Mouse (Mus musculus) embryonic facial prominence, embryonic 14.5 days (tissue): Measurements from ENCODE around the gene Klhl26. TPM values are rescaled to one million over a fixed set of nuclear protein-coding genes. Genes with fewer than 3 reads are reported as not detected.

ENCODE experiments used
- ATAC-seq: fragments of 200-750 bp; cut with Nextera tagmentation; 2 replicates; pipeline ENCODE4 v1.8.0; 2017; ENCODE audit warnings: low read depth, moderate number of reproducible peaks, moderate TSS enrichment
- DNase-seq: peaks from one replicate; pipeline ENCODE4 v3.0.0-alpha.2; 2015; ENCODE audit warnings: low spot score
- H3K27ac ChIP-seq: fragments of 300-500 bp; sonication (generic); replicated peaks from 2 replicates; pipeline ENCODE4 v1.5.1; 2014; ENCODE audit warnings: low read depth, mild to moderate bottlenecking, low read length, moderate library complexity
- H3K27me3 ChIP-seq: fragments of 300-500 bp; sonication (generic); replicated peaks from 2 replicates; pipeline ENCODE4 v1.6.1; 2014; ENCODE audit warnings: low read length; ENCODE audit not compliant: control insufficient read depth, insufficient read depth
- H3K36me3 ChIP-seq: fragments of 300-500 bp; sonication (generic); 2 replicates; pipeline ENCODE4 v1.6.1; 2014; ENCODE audit warnings: low read length, mixed read lengths; ENCODE audit not compliant: control insufficient read depth, insufficient read depth
- H3K4me1 ChIP-seq: fragments of 300-500 bp; sonication (generic); 2 replicates; pipeline ENCODE4 v1.6.1; 2014; ENCODE audit warnings: antibody characterized with exemption, low read length; ENCODE audit not compliant: control insufficient read depth, insufficient read depth
- H3K4me2 ChIP-seq: fragments of 300-500 bp; sonication (generic); 2 replicates; pipeline ENCODE4 v1.6.1; 2014; ENCODE audit warnings: low read depth, mild to moderate bottlenecking, low read length, moderate library complexity, mixed read lengths
- H3K4me3 ChIP-seq: fragments of 300-500 bp; sonication (generic); 2 replicates; pipeline ENCODE4 v1.5.1; 2014; ENCODE audit warnings: low read depth, mild to moderate bottlenecking, low read length
- H3K9ac ChIP-seq: fragments of 300-500 bp; sonication (generic); 2 replicates; pipeline ENCODE4 v1.6.1; 2014; ENCODE audit warnings: low read depth, mild to moderate bottlenecking, low read length, moderate library complexity, mixed read lengths
- H3K9me3 ChIP-seq: fragments of 300-500 bp; sonication (generic); 2 replicates; pipeline ENCODE4 v1.6.1; 2016; ENCODE audit warnings: low read length; ENCODE audit not compliant: control insufficient read depth
- WGBS: fragments of 180-500 bp; shearing (Covaris S2); extraction: QIAGEN DNeasy Blood & Tissue Kit; methylation state at CpG from one replicate; pipeline ENCODE4 v1.1.7; 2014; 5-methylcytosine and 5-hydroxymethylcytosine counted together
- polyA plus RNA-seq: library from polyadenylated mRNA; unstranded; fragments of >200 nt; fragmentation: Nextera tagmentation; extraction: Ambion mirVana; gene quantifications from 2 replicates; pipeline ENCODE4 v1.2.1, GENCODE M21; 2014

The Klhl26 gene
- polyA plus RNA-seq, 1 experiment from 2014 or later = 18.7 TPM

DNA sequence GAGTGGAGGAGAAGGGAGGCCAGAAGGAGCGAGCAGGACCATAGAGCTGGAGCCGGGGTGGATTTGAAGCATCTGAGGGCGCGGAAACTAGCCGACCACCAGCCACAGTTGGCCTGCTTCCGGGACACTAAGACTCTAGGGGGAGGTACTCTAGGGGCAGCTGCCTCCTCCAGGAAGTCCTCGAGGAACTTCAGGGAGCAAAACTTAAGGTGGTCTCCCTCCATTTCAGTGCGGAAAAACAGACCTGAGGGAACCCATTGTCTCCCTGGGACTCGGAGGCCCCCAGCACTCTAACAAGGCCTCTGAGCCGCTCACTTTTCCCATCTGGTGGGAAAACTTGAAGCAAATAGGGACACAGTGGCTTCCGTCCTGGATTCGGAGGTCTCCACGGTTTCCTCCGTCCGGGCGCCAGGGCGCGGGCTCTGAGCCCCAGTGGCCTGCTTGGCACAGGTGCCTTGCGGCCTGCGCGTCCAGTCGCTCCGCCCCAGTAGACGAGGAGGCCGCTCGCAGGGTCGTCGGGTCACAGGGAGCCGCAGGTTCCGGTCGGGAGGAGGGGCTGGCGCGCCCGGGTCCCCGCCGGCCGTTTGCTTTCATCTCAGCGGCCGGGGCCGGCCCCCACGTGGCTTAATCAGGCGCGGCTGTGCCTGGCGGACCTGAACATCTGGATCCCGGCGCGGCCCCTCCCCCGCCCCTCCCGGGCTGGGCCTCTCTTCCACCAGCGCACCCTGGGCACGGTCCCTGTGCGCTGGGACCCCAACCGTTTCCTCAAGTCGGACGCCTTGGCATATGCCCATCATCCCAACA, 11.4 kb upstream of the Klhl26 start:
- Histone ChIP-seq H3K9me3 (no peaks in the 10 kb centered on the region), H3K4me1 (peaks cover 50% of the 10 kb centered on the region), H3K9ac (0 out of 2 replicates have a peak overlapping the region, but pooled peaks have one; percentile 31), H3K27ac (no peak overlapping the region; the same call in 1 of the 2 replicates), H3K4me3 (peak overlapping the region; percentile 33), H3K27me3 (peaks cover 75% of the 10 kb centered on the region), H3K4me2 (peak overlapping the region; percentile 69), H3K36me3 (no peaks in the 10 kb centered on the region)
- ATAC-seq (no peak), DNase-seq (no peak)
- 5% methylated on average over 41 of the region's 55 CpGs for WGBS

DNA sequence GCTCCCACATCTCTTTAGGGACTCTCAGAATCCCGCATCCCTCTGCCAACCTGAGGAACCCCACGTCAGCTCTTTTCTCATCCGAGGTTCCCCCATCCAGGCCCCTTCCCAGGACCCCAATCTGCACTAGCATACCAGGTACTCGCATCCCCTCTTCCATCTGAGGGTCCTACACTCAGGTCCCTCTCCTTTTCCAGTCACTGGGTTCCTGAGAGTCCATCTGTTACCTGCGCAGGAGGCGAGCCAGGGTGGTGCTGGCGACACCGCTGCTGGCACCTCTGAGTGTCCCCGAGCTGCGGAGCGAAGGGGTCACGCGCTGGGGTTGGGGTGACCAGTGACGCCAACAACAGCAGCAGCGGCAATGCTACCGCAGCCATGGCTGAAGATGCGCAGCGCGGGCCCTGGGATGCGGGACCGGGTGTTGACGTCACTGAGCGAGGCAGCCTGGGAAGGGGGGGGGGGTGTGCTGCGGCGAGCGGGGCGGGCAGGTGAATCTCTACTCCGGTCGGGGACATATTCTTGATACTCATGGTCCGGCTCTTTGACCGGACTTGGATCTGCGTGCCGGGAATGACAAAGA, 10.3 kb upstream of the Klhl26 start, which contains the start of gene Tmem59l:
Gene Tmem59l (minus strand): TSS at position 418 of the 580 bp plus-strand sequence.
- H3K36me3 ChIP-seq = no peaks in the 10 kb centered on the region
- no peak for ATAC-seq
- no peak for DNase-seq
- no peaks in the 10 kb centered on the region for H3K9me3 ChIP-seq
- no peak within 1 kb of the TSS; the same call in 1 of the 2 replicates for H3K27ac ChIP-seq
- H3K4me2 ChIP-seq = peak within 1 kb of the TSS; percentile 69
- peaks cover 44% of the 10 kb centered on the region for H3K4me1 ChIP-seq
- H3K27me3 ChIP-seq = peaks cover 64% of the 10 kb centered on the region
- WGBS = 5% methylated on average over 31 of the region's 33 CpGs
- H3K9ac ChIP-seq = peak within 1 kb of the TSS; percentile 60
- H3K4me3 ChIP-seq = peak within 1 kb of the TSS; percentile 33

DNA sequence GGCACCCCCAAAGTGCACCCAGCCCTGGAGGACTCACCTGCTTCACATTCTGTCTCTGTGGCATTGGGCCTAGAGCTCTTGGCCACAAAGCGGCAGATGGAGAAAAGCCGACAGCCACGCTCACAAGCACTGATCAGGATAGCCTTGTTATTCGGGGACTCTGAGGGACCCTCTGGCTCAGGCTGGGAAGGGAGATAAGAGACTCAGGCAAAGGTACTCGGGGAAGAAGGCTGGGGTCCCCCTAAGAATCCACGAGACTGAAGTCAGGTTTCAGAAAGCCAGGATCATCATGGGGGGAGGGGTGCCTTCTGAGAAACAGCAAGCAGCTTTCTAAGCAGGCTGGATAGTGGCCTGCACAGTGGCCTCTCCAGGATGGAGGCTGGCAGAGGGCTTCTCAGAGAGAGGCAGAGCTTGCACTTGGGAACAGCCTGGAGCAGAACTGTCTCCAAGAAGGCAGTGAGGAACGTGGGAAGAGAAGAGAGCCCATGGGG, 9.5 kb upstream of the Klhl26 start:
- 0 out of 2 replicates have a peak overlapping the region, but pooled peaks have one; percentile 55 for H3K4me2 ChIP-seq
- WGBS = 44% methylated on average over 7 of the region's 7 CpGs
- peaks cover 56% of the 10 kb centered on the region for H3K27me3 ChIP-seq
- no peak overlapping the region for H3K4me3 ChIP-seq
- peaks cover 37% of the 10 kb centered on the region for H3K4me1 ChIP-seq
- no peak overlapping the region for H3K27ac ChIP-seq
- DNase-seq = no peak
- ATAC-seq = no peak
- H3K36me3 ChIP-seq = no peaks in the 10 kb centered on the region
- H3K9ac ChIP-seq = 0 out of 2 replicates have a peak overlapping the region, but pooled peaks have one; percentile 60
- H3K9me3 ChIP-seq = no peaks in the 10 kb centered on the region

DNA sequence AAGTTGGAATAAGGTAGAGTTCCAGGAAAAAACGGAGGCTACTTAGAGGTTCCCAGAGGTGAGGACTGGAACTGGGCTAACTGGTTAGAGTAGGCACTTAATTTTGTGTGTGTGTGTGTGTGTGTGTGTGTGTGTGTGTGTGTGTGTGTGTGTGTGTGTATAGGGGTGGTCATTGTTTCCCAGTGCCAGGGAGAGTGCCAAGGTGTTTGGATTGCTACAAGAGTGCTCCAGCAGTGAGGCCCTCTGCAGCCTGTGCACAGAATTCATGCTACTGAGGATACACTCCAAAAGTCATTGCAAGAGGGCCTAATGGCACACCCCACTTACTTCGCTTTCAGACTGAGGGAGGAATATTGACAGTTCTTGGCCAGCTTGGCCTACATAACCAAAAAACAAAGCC, 6.2 kb upstream of the Klhl26 start:
- Histone ChIP-seq H3K27me3 (peaks cover 23% of the 10 kb centered on the region), H3K36me3 (no peaks in the 10 kb centered on the region), H3K4me3 (no peak overlapping the region), H3K9ac (no peak overlapping the region), H3K4me2 (no peak overlapping the region), H3K9me3 (no peaks in the 10 kb centered on the region), H3K27ac (no peak overlapping the region), H3K4me1 (peaks cover 7% of the 10 kb centered on the region; the same call in 1 of the 2 replicates)
- DNase-seq (no peak), ATAC-seq (no peak)
- WGBS = 59% methylated on average over 2 of the region's 2 CpGs

DNA sequence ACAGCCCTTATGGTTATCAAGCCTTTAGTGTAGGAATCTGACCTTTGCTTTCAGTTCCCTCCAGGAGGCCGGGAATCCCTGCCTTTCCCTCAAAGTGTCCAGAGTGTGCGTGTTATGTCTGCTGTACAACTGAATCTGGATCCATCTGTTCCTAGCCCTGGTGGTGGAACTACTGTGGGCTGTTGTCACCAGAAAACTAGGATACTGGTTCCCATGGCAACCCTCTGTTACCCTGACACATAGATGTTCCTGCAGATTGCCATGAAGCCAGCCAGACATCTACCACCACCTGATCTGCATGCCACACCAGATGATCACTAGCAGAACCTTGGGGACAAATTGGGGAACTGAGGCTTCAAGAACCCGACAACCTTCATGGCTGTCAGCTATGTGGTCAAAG, 5.1 kb upstream of the Klhl26 start:
- no peak overlapping the region for H3K27ac ChIP-seq
- no peak overlapping the region for H3K4me2 ChIP-seq
- DNase-seq (no peak), ATAC-seq (no peak)
- WGBS = 77% methylated on average over 3 of the region's 3 CpGs
- H3K4me3 ChIP-seq = no peak overlapping the region
- H3K36me3 ChIP-seq = no peaks in the 10 kb centered on the region
- no peaks in the 10 kb centered on the region for H3K9me3 ChIP-seq
- H3K4me1 ChIP-seq = no peaks in the 10 kb centered on the region; the same call in 1 of the 2 replicates
- no peak overlapping the region for H3K9ac ChIP-seq
- peaks cover 16% of the 10 kb centered on the region; the same call in 1 of the 2 replicates for H3K27me3 ChIP-seq

DNA sequence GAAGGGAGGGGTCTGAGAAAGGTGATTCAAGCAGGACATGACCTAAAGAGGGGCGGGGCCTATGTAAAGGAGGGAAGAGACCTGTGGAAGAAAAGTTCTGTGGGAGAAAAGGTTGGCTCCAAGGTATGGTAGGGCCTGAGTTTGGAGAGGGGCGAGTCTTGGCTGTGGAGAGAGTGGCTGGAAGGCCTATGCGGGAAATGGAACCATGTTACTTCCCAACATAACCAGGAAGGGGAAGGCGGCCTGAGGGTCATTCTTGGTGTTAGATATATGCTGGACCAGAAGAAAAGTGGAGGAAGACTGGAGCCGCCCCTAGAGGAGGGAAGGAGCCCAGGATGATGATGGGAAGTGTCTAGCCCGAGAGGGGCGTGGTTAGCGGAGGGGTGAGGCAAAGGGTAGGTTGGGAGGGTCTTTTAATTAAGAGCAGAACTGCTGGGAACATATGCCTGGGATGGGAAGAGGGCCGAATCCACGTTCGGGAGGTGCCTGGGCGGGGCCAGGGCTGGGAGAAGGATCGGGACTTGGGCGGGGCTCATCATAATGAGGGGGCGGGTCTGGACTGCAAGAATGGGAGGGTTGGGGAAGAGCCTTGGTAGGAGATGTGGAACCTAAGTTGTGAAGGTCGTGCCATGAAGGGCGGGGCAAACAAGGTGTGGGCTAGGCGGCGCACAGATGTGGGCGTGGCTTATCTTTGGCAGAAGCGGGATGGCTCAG, 658 bp upstream of the Klhl26 start:
- no peak overlapping the region for H3K9ac ChIP-seq
- ATAC-seq = peak; percentile 27; the same call in 1 of the 2 replicates
- WGBS = 2% methylated on average over 20 of the region's 21 CpGs
- H3K36me3 ChIP-seq = 0 out of 2 replicates have a peak, but pooled peaks cover 4% of the 10 kb centered on the region
- H3K4me2 ChIP-seq = peak overlapping the region; percentile 89
- H3K4me1 ChIP-seq = peaks cover 4% of the 10 kb centered on the region; the same call in 1 of the 2 replicates
- peak; percentile 60 for DNase-seq
- H3K9me3 ChIP-seq = no peaks in the 10 kb centered on the region
- no peak overlapping the region for H3K27ac ChIP-seq
- H3K27me3 ChIP-seq = no peaks in the 10 kb centered on the region
- peak overlapping the region; percentile 76 for H3K4me3 ChIP-seq

DNA sequence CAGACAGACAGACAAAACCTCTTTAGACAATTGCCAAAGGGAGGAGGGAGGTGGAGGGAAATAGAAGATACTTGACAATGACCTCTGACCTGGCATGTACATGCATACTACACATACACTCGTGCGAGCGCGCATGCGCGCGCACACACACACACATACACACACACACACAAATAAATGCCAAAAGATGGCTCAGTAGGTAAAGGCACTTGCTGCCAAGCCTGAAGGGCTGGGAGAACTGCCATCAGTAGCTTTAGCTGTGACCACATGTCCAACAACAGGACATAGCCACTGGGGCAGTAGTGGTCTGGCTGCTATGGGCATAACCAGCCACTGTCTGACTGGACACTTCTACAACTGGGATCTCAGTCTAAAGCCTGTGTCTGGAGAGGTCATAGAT, 4.9 kb downstream of the Klhl26 start:
- Histone ChIP-seq H3K9me3 (no peaks in the 10 kb centered on the region), H3K36me3 (0 out of 2 replicates have a peak, but pooled peaks cover 10% of the 10 kb centered on the region), H3K4me3 (no peak overlapping the region), H3K4me1 (0 out of 2 replicates have a peak, but pooled peaks cover 4% of the 10 kb centered on the region), H3K9ac (no peak overlapping the region), H3K27me3 (no peaks in the 10 kb centered on the region), H3K27ac (no peak overlapping the region), H3K4me2 (no peak overlapping the region)
- ATAC-seq = no peak
- WGBS = 97% methylated on average over 7 of the region's 7 CpGs
- DNase-seq = no peak

DNA sequence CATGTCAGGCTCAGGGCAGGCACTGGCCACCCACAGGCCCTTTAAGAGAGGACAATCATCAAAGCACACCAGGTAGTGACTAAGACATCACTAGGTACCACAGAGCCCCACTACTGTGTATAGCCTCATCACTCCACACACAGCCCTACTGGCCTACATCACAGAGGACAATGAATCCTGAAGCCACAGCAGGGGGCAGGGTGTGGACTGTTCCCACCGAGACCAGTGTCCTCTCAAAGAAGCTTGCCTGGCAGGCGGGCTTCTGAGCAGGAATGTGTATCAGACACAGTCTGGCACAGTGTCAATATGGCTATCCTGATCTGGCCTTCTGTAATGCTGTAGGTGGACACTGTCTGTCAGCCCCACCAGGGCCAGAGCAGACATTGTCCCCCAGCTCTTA, 6.8 kb downstream of the Klhl26 start:
- no peak overlapping the region for H3K27ac ChIP-seq
- WGBS = 76% methylated on average over 2 of the region's 2 CpGs
- no peaks in the 10 kb centered on the region for H3K27me3 ChIP-seq
- ATAC-seq (no peak), DNase-seq (no peak)
- H3K4me1 ChIP-seq = no peaks in the 10 kb centered on the region
- no peak overlapping the region for H3K4me2 ChIP-seq
- H3K9me3 ChIP-seq = no peaks in the 10 kb centered on the region
- 0 out of 2 replicates have a peak, but pooled peaks cover 10% of the 10 kb centered on the region for H3K36me3 ChIP-seq
- no peak overlapping the region for H3K4me3 ChIP-seq
- no peak overlapping the region for H3K9ac ChIP-seq
